Mouse (Mus musculus) right cerebral cortex, adult 18-20 months (tissue): ENCODE data around the gene Cypt4.
"Not testable (repeated sequence)": the region's sequence is repeated elsewhere in the genome, so short reads cannot be mapped to it uniquely, and the experiment has no call there.

ENCODE experiments used
- DNase-seq: peaks from one replicate; pipeline ENCODE4 v3.0.0; 2022; ENCODE audit warnings: mixed read lengths

Gene Cypt4

DNA sequence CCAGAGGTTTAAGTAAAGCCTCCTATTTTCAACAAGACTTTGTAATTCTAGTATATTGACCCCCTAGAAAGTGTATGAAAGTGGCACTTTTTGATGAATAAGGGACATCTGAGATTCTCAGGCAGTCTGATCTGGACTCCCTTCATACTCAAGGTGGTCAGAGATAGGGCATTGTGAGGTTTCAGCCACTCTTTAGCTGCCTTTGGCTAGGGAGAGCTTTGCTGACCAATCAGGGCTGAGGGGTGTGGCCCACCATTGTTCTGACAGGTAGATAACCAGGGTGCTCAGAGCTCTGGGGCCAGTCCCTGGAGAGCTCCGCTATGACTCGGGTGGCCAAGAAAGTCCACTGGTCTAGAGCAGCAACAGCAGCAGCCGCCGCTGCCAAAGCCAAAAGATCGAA lies at the start of gene Cypt4:
Gene Cypt4, plus strand, starts transcription at position 301 of the 400 bp plus-strand sequence.
- DNase-seq: no peak

DNA sequence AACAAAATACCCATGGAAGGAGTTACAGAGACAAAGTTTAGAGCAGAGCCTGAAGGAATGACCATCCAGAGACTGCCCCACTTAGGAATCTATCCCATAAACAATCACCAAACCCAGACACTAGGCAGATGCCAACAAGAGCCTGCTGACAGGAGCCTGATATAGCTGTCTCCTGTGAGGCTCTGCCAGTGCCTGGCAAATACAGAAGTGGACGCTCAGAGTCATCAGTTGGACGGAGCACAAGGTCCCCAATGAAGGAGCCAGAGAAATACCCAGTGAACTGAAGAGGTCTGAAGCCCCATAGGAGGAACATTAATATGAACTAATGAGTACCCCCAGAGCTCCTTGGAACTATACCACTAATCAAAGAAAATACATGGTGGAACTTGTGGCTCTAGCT lies 12.3 kb downstream of the Cypt4 start:
- DNase-seq: not testable (repeated sequence)
